ENCODE assay signal across 8 mouse cellular contexts in the genomic region with DNA sequence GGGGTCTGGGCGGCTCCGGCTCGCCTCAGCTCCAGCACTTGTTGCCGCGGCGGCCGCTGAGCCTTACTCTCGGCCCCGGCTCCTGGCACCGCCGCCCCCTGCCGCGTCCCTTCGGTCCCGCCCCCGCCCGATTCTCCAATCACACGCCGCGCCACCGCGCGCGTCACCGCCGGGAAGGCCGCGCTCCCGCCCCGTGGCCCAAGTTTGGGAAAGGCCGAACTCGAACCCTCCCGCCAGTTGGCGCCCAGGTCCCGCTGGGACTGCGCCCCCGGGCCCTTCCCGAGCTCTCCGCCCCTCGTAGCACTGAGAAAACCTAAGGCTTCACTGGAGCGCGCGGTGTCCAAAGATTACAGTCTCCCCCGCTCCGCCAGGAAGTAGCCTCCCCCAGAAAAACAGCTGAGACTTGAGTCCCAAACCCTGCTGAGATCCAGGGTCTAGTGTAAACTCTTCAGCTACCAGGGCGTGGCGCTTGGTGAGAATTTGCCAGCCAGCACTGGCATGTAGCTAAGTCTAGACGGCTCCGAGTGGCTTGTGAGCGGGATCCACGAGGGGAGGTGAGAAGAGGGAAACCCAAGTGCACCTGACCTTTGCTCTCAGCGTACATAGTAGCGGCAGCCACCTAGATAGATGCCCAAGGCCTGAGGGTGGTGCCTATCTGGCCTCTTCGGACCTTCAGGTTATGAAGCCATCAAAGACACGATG. TPM values are rescaled to one million over a fixed set of nuclear protein-coding genes. Genes with fewer than 3 reads are reported as not detected.
DNase-seq lines count a peak whose midpoint lies in the region; ATAC-seq and TF ChIP-seq lines count a peak whose summit lies in the region.

No protein-coding gene starts in this region.

- H3K36me3 ChIP-seq in heart, embryonic 12.5 days, result no peaks in the 10 kb centered on the region
- no peaks in the 10 kb centered on the region for H3K36me3 ChIP-seq in kidney, postnatal 0 days (ENCODE audit: insufficient read depth, low read length)
- H3K36me3 ChIP-seq in liver, embryonic 14.5 days (replicated peaks; ENCODE audit: control insufficient read depth, insufficient read depth, low read depth), result no peaks in the 10 kb centered on the region
- no peaks in the 10 kb centered on the region for H3K36me3 ChIP-seq in stomach, embryonic 15.5 days

- peaks cover 12% of the 10 kb centered on the region for H3K4me1 ChIP-seq in heart, embryonic 12.5 days (replicated peaks)
- H3K4me1 ChIP-seq in kidney, postnatal 0 days (replicated peaks; ENCODE audit: insufficient read depth, low read length), result peaks cover 4% of the 10 kb centered on the region; the same call in 1 of the 2 replicates
- peaks cover 9 to 14% of the 10 kb centered on the region in 2 experiments for H3K4me1 ChIP-seq in liver, embryonic 14.5 days (replicated peaks; ENCODE audit: control insufficient read depth in 2 of 2, insufficient read depth in 2 of 2, low read length in 1 of 2)
- peaks cover 14% of the 10 kb centered on the region for H3K4me1 ChIP-seq in stomach, embryonic 15.5 days

- H3K9me3 ChIP-seq in heart, embryonic 12.5 days (replicated peaks), result no peaks in the 10 kb centered on the region
- no peaks in the 10 kb centered on the region for H3K9me3 ChIP-seq in kidney, postnatal 0 days (replicated peaks; ENCODE audit: low read length)
- H3K9me3 ChIP-seq in liver, embryonic 14.5 days (ENCODE audit: control insufficient read depth, low read length), result no peaks in the 10 kb centered on the region
- H3K9me3 ChIP-seq in stomach, embryonic 15.5 days, result no peaks in the 10 kb centered on the region

- 0 out of 2 replicates have a peak, but pooled peaks cover 3% of the 10 kb centered on the region for H3K27me3 ChIP-seq in heart, embryonic 12.5 days (replicated peaks)
- no peaks in the 10 kb centered on the region for H3K27me3 ChIP-seq in kidney, postnatal 0 days (ENCODE audit: insufficient read depth, low read length)
- no peaks in the 10 kb centered on the region for H3K27me3 ChIP-seq in liver, embryonic 14.5 days (ENCODE audit: control insufficient read depth, insufficient read depth, low read length)
- H3K27me3 ChIP-seq in stomach, embryonic 15.5 days (replicated peaks), result no peaks in the 10 kb centered on the region

- peak; percentile 94 for DNase-seq in A20 (ENCODE audit: low read depth, low spot score)
- peak; percentile 96 for DNase-seq in adrenal gland, postnatal 10 days
- DNase-seq in kidney, postnatal 0 days (ENCODE audit: low spot score), result peak; percentile 89
- peak; percentile 60 to 74 (median 71) for DNase-seq in liver, embryonic 14.5 days (ENCODE audit: low read depth in 3 of 3, low spot score in 3 of 3)
- DNase-seq in neural tube, embryonic 10.5 days (ENCODE audit: extremely low spot score, low spot score), result peak; percentile 92

- no peak for TF ChIP-seq EP300 in liver, embryonic 14.5 days (IDR thresholded peaks at IDR 0.05; ENCODE audit: low read depth)

- H3K4me2 ChIP-seq in heart, embryonic 12.5 days, result peak overlapping the region; percentile 98
- H3K4me2 ChIP-seq in kidney, postnatal 0 days (ENCODE audit: low read length), result peak overlapping the region; percentile 98
- peak overlapping the region; percentile 93 for H3K4me2 ChIP-seq in liver, embryonic 14.5 days (ENCODE audit: low read depth)
- peak overlapping the region; percentile 97 for H3K4me2 ChIP-seq in stomach, embryonic 15.5 days

- under 1% methylated on average over 55 of the region's 55 CpGs for WGBS in heart, embryonic 12.5 days
- under 1% methylated on average over 50 of the region's 55 CpGs for WGBS in kidney, postnatal 0 days
- under 1% methylated on average over 55 of the region's 55 CpGs for WGBS in liver, embryonic 14.5 days (ENCODE audit: insufficient replicate concordance)
- WGBS in stomach, embryonic 15.5 days, result under 1% methylated on average over 45 of the region's 55 CpGs

- H3K9ac ChIP-seq in heart, embryonic 12.5 days, result peak overlapping the region; percentile 88
- peak overlapping the region; percentile 91 for H3K9ac ChIP-seq in kidney, postnatal 0 days (ENCODE audit: low read depth, low read length)
- peak overlapping the region; percentile 67 for H3K9ac ChIP-seq in liver, embryonic 14.5 days (replicated peaks)
- peak overlapping the region; percentile 70 for H3K9ac ChIP-seq in stomach, embryonic 15.5 days

- ATAC-seq in erythroid progenitor cell, adult 5-6 weeks (replicated peaks; ENCODE audit: low FRiP score, poor library complexity, severe bottlenecking), result peak; percentile 78
- peak; percentile 92 for ATAC-seq in heart, embryonic 12.5 days (ENCODE audit: insufficient number of reproducible peaks, low FRiP score)
- peak; percentile 92 for ATAC-seq in kidney, postnatal 0 days (replicated peaks; ENCODE audit: low FRiP score, low read depth)
- ATAC-seq in liver, embryonic 14.5 days (ENCODE audit: insufficient read depth), result peak; percentile 91
- peak; percentile 94 for ATAC-seq in stomach, embryonic 15.5 days (ENCODE audit: insufficient read depth, low FRiP score, low read depth)

- H3K4me3 ChIP-seq in heart, embryonic 12.5 days, result peak overlapping the region; percentile 69
- peak overlapping the region; percentile 87 for H3K4me3 ChIP-seq in kidney, postnatal 0 days (replicated peaks; ENCODE audit: low read depth, low read length)
- H3K4me3 ChIP-seq in liver, embryonic 14.5 days (ENCODE audit: insufficient read depth in 1 of 2, low read depth in 2 of 2, low read length in 2 of 2), result peak overlapping the region; percentile 67 to 79
- H3K4me3 ChIP-seq in stomach, embryonic 15.5 days (replicated peaks), result peak overlapping the region; percentile 86

- H3K27ac ChIP-seq in heart, embryonic 12.5 days (ENCODE audit: poor library complexity, severe bottlenecking), result peak overlapping the region; percentile 58
- H3K27ac ChIP-seq in kidney, postnatal 0 days, result peak overlapping the region; percentile 90
- H3K27ac ChIP-seq in liver, embryonic 14.5 days, result peak overlapping the region; percentile 19
- peak overlapping the region; percentile 91 for H3K27ac ChIP-seq in stomach, embryonic 15.5 days

- TF ChIP-seq CTCF in kidney, postnatal 0 days (IDR thresholded peaks at IDR 0.05; ENCODE audit: low read depth), result peak; percentile 41
- peak; percentile 31; the same call in 1 of the 2 replicates for TF ChIP-seq CTCF in liver, embryonic 14.5 days (IDR thresholded peaks at IDR 0.05; ENCODE audit: low read depth)

RNA-seq across cellular contexts. Expression of gene B3gnt2, which starts 1.0 kb away (rescaled TPM):
- 10 to 100 TPM; 30.1 to 36.3 TPM for total RNA-seq in adrenal gland, postnatal 10 days (2021)
- 0.42 TPM in 1 of 2 replicates, not detected in the other for total RNA-seq in erythroid progenitor cell, adult 5-6 weeks (2015; ENCODE audit: low replicate concordance)
- 4.4 and 11.2 TPM in 2 replicates for total RNA-seq in erythroid progenitor cell, adult 5-6 weeks (2017; ENCODE audit: low replicate concordance)
- 3.3 and 5.3 TPM in 2 replicates for polyA plus RNA-seq in heart, embryonic 12.5 days (2016; fragmentation: Nextera tagmentation; extraction: Ambion mirVana)
- polyA plus RNA-seq in kidney, postnatal 0 days (2015; fragmentation: Nextera tagmentation; extraction: Ambion mirVana), result 20.7 and 22.5 TPM in 2 replicates
- polyA plus RNA-seq in liver, embryonic 14.5 days (2012; rRNA removed), result 2.2 and 2.3 TPM in 2 replicates
- 3.6 and 4.1 TPM in 2 replicates for polyA plus RNA-seq in liver, embryonic 14.5 days (2014; fragmentation: Nextera tagmentation; extraction: Ambion mirVana)
- 11.8 and 13.6 TPM in 2 replicates for polyA plus RNA-seq in stomach, embryonic 15.5 days (2015; fragmentation: Nextera tagmentation; extraction: Ambion mirVana)

Comparison
In these comparisons a context has a peak if more than half of its experiments do, and no peak if none do; other contexts are left out.
1. Peak in every context shown above with its lines: DNase-seq, ATAC-seq, H3K4me3 ChIP-seq and H3K27ac ChIP-seq.
2. H3K27ac ChIP-seq: peak in every context shown above with its lines; median percentile 91 in stomach, embryonic 15.5 days; 90 in kidney, postnatal 0 days; 58 in heart, embryonic 12.5 days; 19 in liver, embryonic 14.5 days.